Mouse (Mus musculus) lung, embryonic 14.5 days (tissue): Measurements from ENCODE around the gene Ret. TPM values are rescaled to one million over a fixed set of nuclear protein-coding genes. Genes with fewer than 3 reads are reported as not detected.

ENCODE experiments used
- ATAC-seq: fragments of 200-750 bp; cut with Nextera tagmentation; 2 replicates; pipeline ENCODE4 v1.8.0; 2017; ENCODE audit warnings: mild to moderate bottlenecking, moderate TSS enrichment, moderate library complexity; ENCODE audit not compliant: insufficient read depth
- DNase-seq: peaks from one replicate; pipeline ENCODE4 v3.0.0-alpha.2; 2015
- H3K27ac ChIP-seq: fragments of 300-500 bp; sonication (generic); 2 replicates; pipeline ENCODE4 v1.5.1; 2014; ENCODE audit warnings: low read depth, mild to moderate bottlenecking, moderate library complexity
- H3K27me3 ChIP-seq: fragments of 300-500 bp; sonication (generic); 2 replicates; pipeline ENCODE4 v1.6.1; 2014; ENCODE audit warnings: low read length, control low read depth; ENCODE audit not compliant: insufficient read depth
- H3K36me3 ChIP-seq: fragments of 300-500 bp; sonication (generic); 2 replicates; pipeline ENCODE4 v1.6.1; 2014; ENCODE audit warnings: control low read depth; ENCODE audit not compliant: insufficient read depth
- H3K4me1 ChIP-seq: fragments of 300-500 bp; sonication (generic); 2 replicates; pipeline ENCODE4 v1.6.1; 2014; ENCODE audit warnings: antibody characterized with exemption, control low read depth; ENCODE audit not compliant: insufficient read depth
- H3K4me2 ChIP-seq: fragments of 300-500 bp; sonication (generic); 2 replicates; pipeline ENCODE4 v1.6.1; 2014; ENCODE audit warnings: mild to moderate bottlenecking
- H3K4me3 ChIP-seq: fragments of 300-500 bp; sonication (generic); 2 replicates; pipeline ENCODE4 v1.5.1; 2014; ENCODE audit warnings: low read depth, low read length
- H3K9ac ChIP-seq: fragments of 300-500 bp; sonication (generic); 2 replicates; pipeline ENCODE4 v1.6.1; 2014
- H3K9me3 ChIP-seq: fragments of 300-500 bp; sonication (generic); 2 replicates; pipeline ENCODE4 v1.6.1; 2016; ENCODE audit warnings: low read depth, low read length, control low read depth
- CTCF ChIP-seq: IDR thresholded peaks from 2 replicates; pipeline ENCODE4 v1.5.1; 2016; ENCODE audit warnings: antibody characterized with exemption, low read depth
- WGBS: fragments of 180-500 bp; shearing (Covaris S2); extraction: QIAGEN DNeasy Blood & Tissue Kit; methylation state at CpG from one replicate; pipeline ENCODE4 v1.1.7; 2014; 5-methylcytosine and 5-hydroxymethylcytosine counted together
- polyA plus RNA-seq: library from polyadenylated mRNA; unstranded; fragments of >200 nt; fragmentation: Nextera tagmentation; extraction: Ambion mirVana; gene quantifications from 2 replicates; pipeline ENCODE4 v1.2.1, GENCODE M21; 2014

Gene Ret
- polyA plus RNA-seq, 1 experiment from 2014 or later = 3.8 TPM

- Histone ChIP-seq H3K36me3 (no peaks in the 10 kb centered on the region), H3K4me1 (no peaks in the 10 kb centered on the region), H3K27me3 (no peaks in the 10 kb centered on the region), H3K4me2 (no peak overlapping the region), H3K9ac (no peak overlapping the region), H3K9me3 (no peaks in the 10 kb centered on the region), H3K4me3 (no peak overlapping the region), H3K27ac (no peak overlapping the region)
- ATAC-seq (no peak), DNase-seq (no peak)
- TF ChIP-seq CTCF = no peak
- WGBS = 73% methylated on average over 5 of the region's 5 CpGs
These were observed 23.6 kb downstream of the Ret start for GRCm38 (mm10) chr6:118173975-118174328.

- TF ChIP-seq CTCF = no peak
- Histone ChIP-seq H3K4me1 (no peaks in the 10 kb centered on the region), H3K9me3 (no peaks in the 10 kb centered on the region), H3K27ac (no peak overlapping the region), H3K4me3 (no peak overlapping the region), H3K27me3 (no peaks in the 10 kb centered on the region), H3K4me2 (no peak overlapping the region), H3K36me3 (no peaks in the 10 kb centered on the region), H3K9ac (no peak overlapping the region)
- 88% methylated on average over 18 of the region's 18 CpGs for WGBS
- DNase-seq (no peak), ATAC-seq (no peak)
These were observed 24.1 kb downstream of the Ret start for GRCm38 (mm10) chr6:118173251-118173974.

GRCm38 (mm10) chr6:118171386-118171785, 26.1 kb downstream of the Ret start:
- Histone ChIP-seq H3K4me1 (no peaks in the 10 kb centered on the region), H3K9me3 (no peaks in the 10 kb centered on the region), H3K27me3 (no peaks in the 10 kb centered on the region), H3K9ac (no peak overlapping the region), H3K4me2 (no peak overlapping the region), H3K4me3 (no peak overlapping the region), H3K36me3 (no peaks in the 10 kb centered on the region), H3K27ac (no peak overlapping the region)
- no peak for ATAC-seq
- DNase-seq = no peak
- no peak for TF ChIP-seq CTCF
- 83% methylated on average over 7 of the region's 7 CpGs for WGBS

- Histone ChIP-seq H3K9me3 (no peaks in the 10 kb centered on the region), H3K4me2 (no peak overlapping the region), H3K9ac (no peak overlapping the region), H3K4me1 (no peaks in the 10 kb centered on the region), H3K27ac (no peak overlapping the region), H3K4me3 (no peak overlapping the region), H3K27me3 (no peaks in the 10 kb centered on the region), H3K36me3 (no peaks in the 10 kb centered on the region)
- no peak for TF ChIP-seq CTCF
- 79% methylated on average over 14 of the region's 14 CpGs for WGBS
- no peak for ATAC-seq
- DNase-seq = no peak
These were observed 29.4 kb downstream of the Ret start for GRCm38 (mm10) chr6:118168106-118168505.

DNA sequence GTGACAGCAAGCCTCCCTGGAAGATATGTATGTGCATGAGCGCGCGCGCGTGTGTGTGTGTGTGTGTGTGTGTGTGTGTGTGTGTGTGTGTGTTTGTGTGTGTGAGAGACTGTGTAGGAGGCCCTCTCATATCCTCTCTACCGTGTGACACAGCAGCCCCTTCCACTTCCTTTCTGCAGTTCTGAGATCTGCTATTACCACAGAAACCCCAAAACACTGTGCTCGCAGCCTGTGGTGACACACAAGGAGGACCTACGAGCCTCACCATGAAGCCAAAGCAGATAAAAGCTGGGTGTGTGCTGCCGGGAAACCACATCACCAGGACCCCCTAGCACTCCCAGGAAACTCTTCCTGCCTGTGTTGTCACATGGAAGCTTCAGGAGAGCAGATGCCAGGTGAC, 30.5 kb downstream of the Ret start:
- WGBS = 77% methylated on average over 9 of the region's 9 CpGs
- Histone ChIP-seq H3K4me3 (no peak overlapping the region), H3K36me3 (no peaks in the 10 kb centered on the region), H3K4me2 (no peak overlapping the region), H3K9ac (no peak overlapping the region), H3K27me3 (no peaks in the 10 kb centered on the region), H3K27ac (no peak overlapping the region), H3K4me1 (no peaks in the 10 kb centered on the region), H3K9me3 (no peaks in the 10 kb centered on the region)
- ATAC-seq = no peak
- DNase-seq = no peak
- TF ChIP-seq CTCF = no peak

GRCm38 (mm10) chr6:118165516-118165915, 32.0 kb downstream of the Ret start:
- no peak for ATAC-seq
- H3K27me3 ChIP-seq = no peaks in the 10 kb centered on the region
- no peak overlapping the region for H3K27ac ChIP-seq
- TF ChIP-seq CTCF = no peak
- DNase-seq = no peak
- no peaks in the 10 kb centered on the region for H3K36me3 ChIP-seq
- 91% methylated on average over 1 of the region's 1 CpGs for WGBS
- no peaks in the 10 kb centered on the region for H3K9me3 ChIP-seq
- H3K4me2 ChIP-seq = no peak overlapping the region
- H3K4me1 ChIP-seq = no peaks in the 10 kb centered on the region
- no peak overlapping the region for H3K9ac ChIP-seq
- H3K4me3 ChIP-seq = no peak overlapping the region

GRCm38 (mm10) chr6:118164691-118165090, 32.8 kb downstream of the Ret start:
- H3K4me1 ChIP-seq = no peaks in the 10 kb centered on the region
- no peaks in the 10 kb centered on the region for H3K9me3 ChIP-seq
- no peak overlapping the region for H3K9ac ChIP-seq
- TF ChIP-seq CTCF = no peak
- H3K36me3 ChIP-seq = no peaks in the 10 kb centered on the region
- no peaks in the 10 kb centered on the region for H3K27me3 ChIP-seq
- DNase-seq (no peak), ATAC-seq (no peak)
- no peak overlapping the region for H3K27ac ChIP-seq
- H3K4me2 ChIP-seq = no peak overlapping the region
- 45% methylated on average over 8 of the region's 8 CpGs for WGBS
- no peak overlapping the region for H3K4me3 ChIP-seq
